Mouse (Mus musculus): ENCODE measurements around the gene Klhl30. TPM values are rescaled to one million over a fixed set of nuclear protein-coding genes. Genes with fewer than 3 reads are reported as not detected.

The Klhl30 gene
- not detected in 2 replicates for polyA plus RNA-seq (2021; fragmentation: Nextera tagmentation)
- long read RNA-seq, experiment 1: 0 reads
- long read RNA-seq, experiment 2: 0 reads

GRCm38 (mm10) chr1:91350841-91351240, at the start of gene Klhl30:
TSS of gene Klhl30 (plus strand) at chr1:91351016.

DNA sequence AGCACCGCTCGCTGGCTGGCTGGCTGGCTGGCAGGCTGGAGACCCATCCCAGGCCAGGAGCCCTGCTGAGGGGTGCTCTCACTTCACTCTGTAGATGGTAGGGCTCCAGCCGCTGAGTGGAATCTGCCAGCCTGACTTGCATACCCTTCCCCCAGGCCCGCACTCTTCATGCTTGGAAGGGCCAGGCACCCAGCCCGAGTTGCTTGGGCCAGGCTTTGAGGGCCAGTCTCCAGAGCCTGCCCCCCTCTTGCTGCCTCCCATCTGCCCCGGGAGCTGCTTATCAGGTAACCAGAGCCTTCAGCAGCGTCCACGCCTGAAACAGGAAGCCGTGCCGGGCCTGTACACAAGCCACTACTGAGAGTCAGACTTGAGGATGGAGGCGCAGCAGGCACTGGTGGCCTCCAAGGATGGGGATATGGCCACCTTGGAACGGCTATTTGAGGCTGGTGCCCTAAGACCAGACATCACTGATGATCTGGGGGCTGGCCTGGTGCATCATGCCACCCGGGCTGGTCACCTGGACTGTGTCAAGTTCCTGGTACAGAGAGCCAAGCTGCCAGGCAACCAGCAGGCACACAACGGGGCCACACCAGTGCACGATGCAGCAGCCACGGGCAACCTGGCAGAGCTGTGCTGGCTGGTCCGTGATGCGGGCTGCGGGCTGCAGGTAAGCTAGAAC, 28.9 kb upstream of the Klhl30 start, which contains the start of gene Espnl:
Gene Espnl (plus strand): TSS at position 316 of the 679 bp plus-strand sequence.

GRCm38 (mm10) chr1:91366215-91367108, 15.6 kb downstream of the Klhl30 start, which contains the start of gene Erfe:
TSS of gene Erfe (plus strand) at chr1:91366430.

GRCm38 (mm10) chr1:91398260-91399062, 47.6 kb downstream of the Klhl30 start, which contains the start of gene Ilkap:
TSS of gene Ilkap (minus strand) at chr1:91398815.

Other genes with a start within 250 kb of the Klhl30 start
- gene Rbm44, start 205.9 kb upstream of the Klhl30 start, polyA plus RNA-seq (2021; fragmentation: Nextera tagmentation): not detected in 2 replicates
- gene Ramp1, start 171.2 kb upstream of the Klhl30 start, polyA plus RNA-seq (2021; fragmentation: Nextera tagmentation): 137 and 149 TPM in 2 replicates
- 57.7 and 59.6 TPM in 2 replicates for gene Ube2f, start 100.7 kb upstream of the Klhl30 start, polyA plus RNA-seq (2021; fragmentation: Nextera tagmentation)
- 5.5 TPM in 2 replicates for gene Scly, start 52.7 kb upstream of the Klhl30 start, polyA plus RNA-seq (2021; fragmentation: Nextera tagmentation)
- gene Espnl, start 28.9 kb upstream of the Klhl30 start, polyA plus RNA-seq (2021; fragmentation: Nextera tagmentation): 0.03 TPM in 1 of 2 replicates, not detected in the other
- gene Erfe, start 15.4 kb downstream of the Klhl30 start, polyA plus RNA-seq (2021; fragmentation: Nextera tagmentation): not detected in 2 replicates
- 64.9 and 65.4 TPM in 2 replicates for gene Ilkap, start 47.8 kb downstream of the Klhl30 start, polyA plus RNA-seq (2021; fragmentation: Nextera tagmentation)
- gene Hes6, start 63.0 kb downstream of the Klhl30 start, polyA plus RNA-seq (2021; fragmentation: Nextera tagmentation): 22.0 and 23.1 TPM in 2 replicates
- gene Per2, start 108.3 kb downstream of the Klhl30 start, polyA plus RNA-seq (2021; fragmentation: Nextera tagmentation): 4.3 and 5.6 TPM in 2 replicates
- 1.6 and 2.1 TPM in 2 replicates for gene Traf3ip1, start 143.6 kb downstream of the Klhl30 start, polyA plus RNA-seq (2021; fragmentation: Nextera tagmentation)
- 4.2 and 7.7 TPM in 2 replicates for gene Asb1, start 189.5 kb downstream of the Klhl30 start, polyA plus RNA-seq (2021; fragmentation: Nextera tagmentation)

All from layer of hippocampus, adult 6 months (tissue).